Mouse (Mus musculus) heart, postnatal 0 days (tissue): ENCODE data around the gene Nsun5.

Source experiments
- CTCF ChIP-seq: IDR thresholded peaks from 2 replicates; pipeline ENCODE4 v1.5.1; 2016; ENCODE audit warnings: antibody characterized with exemption, control low read depth, low read depth
- EP300 ChIP-seq: IDR thresholded peaks from 2 replicates; pipeline ENCODE4 v1.6.1; 2016; ENCODE audit warnings: antibody characterized with exemption, low read depth

- TF ChIP-seq CTCF (no peak), EP300 (no peak)
These were observed 1.4 kb downstream of the Nsun5 start for GRCm38 (mm10) chr5:135371195-135371594.
